ENCODE assay signal across 8 mouse cellular contexts in genomic region chr13:56752474-56753191, GRCm38 (mm10). TPM values are rescaled to one million over a fixed set of nuclear protein-coding genes. Genes with fewer than 3 reads are reported as not detected.
DNase-seq lines count a peak whose midpoint lies in the region; ATAC-seq lines count a peak whose summit lies in the region.

No protein-coding gene starts in this region.

- H3K4me2 ChIP-seq in heart, embryonic 15.5 days, result peak overlapping the region; percentile 95

- DNase-seq in heart, adult 8-10 months (ENCODE audit: low spot score), result no peak
- DNase-seq in brain, adult 2 months (ENCODE audit: low read depth, low spot score), result peak; percentile 23
- peak; percentile 55 for DNase-seq in mesoderm, embryonic 11.5 days (ENCODE audit: low read depth, low spot score)
- no peak for DNase-seq in ovary, postnatal 10 days (ENCODE audit: low spot score)
- DNase-seq in urinary bladder, postnatal 36 days (ENCODE audit: low spot score in 2 of 2), result no peak
- DNase-seq in cerebellum, postnatal 36 days, result no peak

- H3K4me3 ChIP-seq in heart, embryonic 15.5 days, result peak overlapping the region; percentile 57

- no peaks in the 10 kb centered on the region for H3K36me3 ChIP-seq in heart, embryonic 15.5 days

- H3K9ac ChIP-seq in heart, embryonic 15.5 days, result peak overlapping the region; percentile 49

- H3K4me1 ChIP-seq in heart, embryonic 15.5 days (replicated peaks), result peaks cover 19% of the 10 kb centered on the region

- no peak for ATAC-seq in heart, embryonic 15.5 days (replicated peaks; ENCODE audit: insufficient number of reproducible peaks, insufficient read depth, low FRiP score, low read depth)
- ATAC-seq in hematopoietic stem cell, adult 5-6 weeks (replicated peaks in 1 of 2; ENCODE audit: insufficient read depth in 1 of 2, low FRiP score in 2 of 2, low TSS enrichment in 1 of 2, low read depth in 1 of 2, poor library complexity in 2 of 2, severe bottlenecking in 2 of 2), result 0 out of 4 replicates have a peak, but pooled peaks have one; percentile 19 to 35

- H3K27me3 ChIP-seq in heart, embryonic 15.5 days, result peaks cover 73% of the 10 kb centered on the region

- H3K9me3 ChIP-seq in heart, embryonic 15.5 days (replicated peaks), result no peaks in the 10 kb centered on the region

- WGBS in heart, embryonic 15.5 days, result 3% methylated on average over 41 of the region's 41 CpGs

- no peak overlapping the region for H3K27ac ChIP-seq in heart, embryonic 15.5 days

RNA-seq across cellular contexts. Expression of gene Gm45623, which starts 1.0 kb away (rescaled TPM):
- polyA plus RNA-seq in heart, embryonic 15.5 days (2015; fragmentation: Nextera tagmentation; extraction: Ambion mirVana), result 0.24 TPM in 1 of 2 replicates, not detected in the other
- total RNA-seq in heart, adult 8-10 months (2022), result not detected
- total RNA-seq in hematopoietic stem cell, adult 5-6 weeks (2017), result not detected in 2 replicates

RNA-seq across cellular contexts. Expression of gene Smad5, which starts 49.8 kb away (rescaled TPM):
- polyA plus RNA-seq in heart, embryonic 15.5 days (2015; fragmentation: Nextera tagmentation; extraction: Ambion mirVana), result 14.7 and 17.5 TPM in 2 replicates
- total RNA-seq in heart, adult 8-10 months (2022), result 10 to 100 TPM; 28.0 to 32.0 (median 28.8) TPM
- total RNA-seq in hematopoietic stem cell, adult 5-6 weeks (2017), result 40.5 and 50.3 TPM in 2 replicates

Comparison
In these comparisons a context has a peak if more than half of its experiments do, and no peak if none do; other contexts are left out.
1. DNase-seq: peak in brain, adult 2 months (single experiment) and mesoderm, embryonic 11.5 days (single experiment); none in heart, adult 8-10 months (single experiment), ovary, postnatal 10 days (single experiment), urinary bladder, postnatal 36 days (0 of 2) and cerebellum, postnatal 36 days (0 of 2).